Mouse (Mus musculus): Measurements from ENCODE around the gene Mmel1.

- no peak for TF ChIP-seq CTCF (IDR thresholded peaks at IDR 0.05; ENCODE audit: extremely low read depth, insufficient read depth, insufficient read length, insufficient replicate concordance)
- TF ChIP-seq POLR2A (IDR thresholded peaks at IDR 0.05; ENCODE audit: low read depth, low read length) = no peak
Observed at GRCm38 (mm10) chr4:154852696-154853095, 16.7 kb upstream of the Mmel1 start.

All from spleen, adult 2 months (tissue).